Mouse (Mus musculus): ENCODE results near the gene Fbxw2.
"Not testable (repeated sequence)": the region's sequence is repeated elsewhere in the genome, so short reads cannot be mapped to it uniquely, and the experiment has no call there.

- not testable (repeated sequence) for TF ChIP-seq CTCF, EP300 (IDR thresholded peaks at IDR 0.05; ENCODE audit: low read depth)
Measured at GRCm38 (mm10) chr2:34815893-34816292, 10.2 kb downstream of the Fbxw2 start.

Measured in liver, embryonic 14.5 days (tissue).